Mouse (Mus musculus): ENCODE measurements around the gene Timm13. TPM values are rescaled to one million over a fixed set of nuclear protein-coding genes. Genes with fewer than 3 reads are reported as not detected.

Gene Timm13
- polyA plus RNA-seq, 1 experiment: 474 TPM

GRCm38 (mm10) chr10:80897861-80898510, 2.8 kb downstream of the Timm13 start:
- DNase-seq: no peak
- 54% methylated on average over 41 of the region's 41 CpGs for WGBS
- Histone ChIP-seq H3K36me3 (ENCODE audit: control insufficient read depth, insufficient read depth, low read length) (no peaks in the 10 kb centered on the region), H3K27ac (ENCODE audit: insufficient read depth, low read depth, low read length) (no peak overlapping the region), H3K4me3 (ENCODE audit: insufficient read depth, low read depth, low read length) (no peak overlapping the region), H3K27me3 (replicated peaks; ENCODE audit: control insufficient read depth, insufficient read depth, low read length) (no peaks in the 10 kb centered on the region), H3K4me1 (ENCODE audit: control insufficient read depth, insufficient read depth, low read length) (peaks cover 7% of the 10 kb centered on the region; the same call in 1 of the 2 replicates)
- TF ChIP-seq CTCF (conservative IDR thresholded peaks at IDR 0.05; ENCODE audit: insufficient read depth, insufficient read length, low read depth, low read length): no peak
- no peak for TF ChIP-seq POLR2A (IDR thresholded peaks at IDR 0.05; ENCODE audit: low read depth, low read length)

GRCm38 (mm10) chr10:80896581-80897485, 3.9 kb downstream of the Timm13 start:
- Histone ChIP-seq H3K27ac (ENCODE audit: insufficient read depth, low read depth, low read length) (no peak overlapping the region), H3K4me1 (ENCODE audit: control insufficient read depth, insufficient read depth, low read length) (peaks cover 7% of the 10 kb centered on the region; the same call in 1 of the 2 replicates), H3K36me3 (ENCODE audit: control insufficient read depth, insufficient read depth, low read length) (no peaks in the 10 kb centered on the region), H3K4me3 (ENCODE audit: insufficient read depth, low read depth, low read length) (no peak overlapping the region), H3K27me3 (replicated peaks; ENCODE audit: control insufficient read depth, insufficient read depth, low read length) (no peaks in the 10 kb centered on the region)
- WGBS: 71% methylated on average over 24 of the region's 24 CpGs
- no peak for DNase-seq
- no peak for TF ChIP-seq CTCF (conservative IDR thresholded peaks at IDR 0.05; ENCODE audit: insufficient read depth, insufficient read length, low read depth, low read length)
- TF ChIP-seq POLR2A (IDR thresholded peaks at IDR 0.05; ENCODE audit: low read depth, low read length): no peak

GRCm38 (mm10) chr10:80895697-80896096, 5.1 kb downstream of the Timm13 start:
- Histone ChIP-seq H3K4me1 (ENCODE audit: control insufficient read depth, insufficient read depth, low read length) (0 out of 2 replicates have a peak, but pooled peaks cover 4% of the 10 kb centered on the region), H3K4me3 (ENCODE audit: insufficient read depth, low read depth, low read length) (no peak overlapping the region), H3K36me3 (ENCODE audit: control insufficient read depth, insufficient read depth, low read length) (no peaks in the 10 kb centered on the region), H3K27ac (ENCODE audit: insufficient read depth, low read depth, low read length) (no peak overlapping the region), H3K27me3 (replicated peaks; ENCODE audit: control insufficient read depth, insufficient read depth, low read length) (no peaks in the 10 kb centered on the region)
- WGBS: 84% methylated on average over 6 of the region's 6 CpGs
- no peak for DNase-seq
- TF ChIP-seq CTCF (conservative IDR thresholded peaks at IDR 0.05; ENCODE audit: insufficient read depth, insufficient read length, low read depth, low read length) (no peak), POLR2A (IDR thresholded peaks at IDR 0.05; ENCODE audit: low read depth, low read length) (no peak)

GRCm38 (mm10) chr10:80895100-80895499, 5.7 kb downstream of the Timm13 start:
- H3K4me3 ChIP-seq (ENCODE audit: insufficient read depth, low read depth, low read length): no peak overlapping the region
- no peaks in the 10 kb centered on the region for H3K36me3 ChIP-seq (ENCODE audit: control insufficient read depth, insufficient read depth, low read length)
- H3K4me1 ChIP-seq (ENCODE audit: control insufficient read depth, insufficient read depth, low read length): 0 out of 2 replicates have a peak, but pooled peaks cover 4% of the 10 kb centered on the region
- H3K27ac ChIP-seq (ENCODE audit: insufficient read depth, low read depth, low read length): no peak overlapping the region
- H3K27me3 ChIP-seq (replicated peaks; ENCODE audit: control insufficient read depth, insufficient read depth, low read length): no peaks in the 10 kb centered on the region
- no peak for DNase-seq
- WGBS: 79% methylated on average over 7 of the region's 7 CpGs
- TF ChIP-seq POLR2A (IDR thresholded peaks at IDR 0.05; ENCODE audit: low read depth, low read length): no peak
- TF ChIP-seq CTCF (conservative IDR thresholded peaks at IDR 0.05; ENCODE audit: insufficient read depth, insufficient read length, low read depth, low read length): no peak

- Histone ChIP-seq H3K27ac (ENCODE audit: insufficient read depth, low read depth, low read length) (no peak overlapping the region), H3K36me3 (ENCODE audit: control insufficient read depth, insufficient read depth, low read length) (no peaks in the 10 kb centered on the region), H3K27me3 (replicated peaks; ENCODE audit: control insufficient read depth, insufficient read depth, low read length) (no peaks in the 10 kb centered on the region), H3K4me1 (ENCODE audit: control insufficient read depth, insufficient read depth, low read length) (no peaks in the 10 kb centered on the region), H3K4me3 (ENCODE audit: insufficient read depth, low read depth, low read length) (no peak overlapping the region)
- TF ChIP-seq CTCF (conservative IDR thresholded peaks at IDR 0.05; ENCODE audit: insufficient read depth, insufficient read length, low read depth, low read length): no peak
- no peak for TF ChIP-seq POLR2A (IDR thresholded peaks at IDR 0.05; ENCODE audit: low read depth, low read length)
- peak; percentile 90 for DNase-seq
- 9% methylated on average over 11 of the region's 11 CpGs for WGBS
Measured at GRCm38 (mm10) chr10:80887181-80887580, 13.6 kb downstream of the Timm13 start.

GRCm38 (mm10) chr10:80881301-80881700, 19.5 kb downstream of the Timm13 start:
- H3K36me3 ChIP-seq (ENCODE audit: control insufficient read depth, insufficient read depth, low read length): no peaks in the 10 kb centered on the region
- H3K4me3 ChIP-seq (ENCODE audit: insufficient read depth, low read depth, low read length): no peak overlapping the region
- peak; percentile 81 for DNase-seq
- WGBS: 25% methylated on average over 10 of the region's 10 CpGs
- no peaks in the 10 kb centered on the region for H3K4me1 ChIP-seq (ENCODE audit: control insufficient read depth, insufficient read depth, low read length)
- no peaks in the 10 kb centered on the region for H3K27me3 ChIP-seq (replicated peaks; ENCODE audit: control insufficient read depth, insufficient read depth, low read length)
- TF ChIP-seq CTCF (conservative IDR thresholded peaks at IDR 0.05; ENCODE audit: insufficient read depth, insufficient read length, low read depth, low read length) (peak; percentile 79), POLR2A (IDR thresholded peaks at IDR 0.05; ENCODE audit: low read depth, low read length) (no peak)
- no peak overlapping the region for H3K27ac ChIP-seq (ENCODE audit: insufficient read depth, low read depth, low read length)

GRCm38 (mm10) chr10:80880901-80881300, 19.9 kb downstream of the Timm13 start:
- 71% methylated on average over 2 of the region's 2 CpGs for WGBS
- no peak for DNase-seq

More at GRCm38 (mm10) chr10:80880901-80881300, 19.9 kb downstream of the Timm13 start:
- no peaks in the 10 kb centered on the region for H3K36me3 ChIP-seq (ENCODE audit: control insufficient read depth, insufficient read depth, low read length)
- no peak overlapping the region for H3K27ac ChIP-seq (ENCODE audit: insufficient read depth, low read depth, low read length)
- H3K4me3 ChIP-seq (ENCODE audit: insufficient read depth, low read depth, low read length): no peak overlapping the region
- no peak for TF ChIP-seq POLR2A (IDR thresholded peaks at IDR 0.05; ENCODE audit: low read depth, low read length)
- TF ChIP-seq CTCF (conservative IDR thresholded peaks at IDR 0.05; ENCODE audit: insufficient read depth, insufficient read length, low read depth, low read length): 0 out of 2 replicates have a peak, but pooled peaks have one; percentile 10
- no peaks in the 10 kb centered on the region for H3K27me3 ChIP-seq (replicated peaks; ENCODE audit: control insufficient read depth, insufficient read depth, low read length)
- no peaks in the 10 kb centered on the region for H3K4me1 ChIP-seq (ENCODE audit: control insufficient read depth, insufficient read depth, low read length)

Measured in kidney, adult 2 months (tissue).